16 mouse cellular contexts compared by ENCODE assay signal in the genomic region with DNA sequence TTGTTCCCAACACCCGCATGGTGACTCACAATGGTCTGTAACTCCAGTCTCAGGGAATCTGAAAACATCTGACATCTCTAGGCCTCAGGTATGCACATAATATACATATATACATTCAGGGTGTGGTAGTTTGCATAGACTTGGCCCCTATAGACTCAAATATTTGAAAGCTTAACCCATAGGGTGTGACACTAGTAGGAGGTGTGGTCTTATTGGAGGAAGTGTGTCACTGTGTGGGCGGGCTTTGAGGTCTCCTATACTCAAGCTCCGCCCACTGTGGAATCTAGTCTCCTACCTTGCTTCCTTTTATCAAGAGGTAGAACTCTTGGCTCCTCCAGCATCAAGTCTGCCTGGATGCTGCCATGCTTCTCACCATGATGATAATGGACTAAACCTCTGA.
"Had no signal": no experiment of that assay in that cellular context is flagged by ENCODE, and none has a peak within 500 bp of the region (broad histone marks: within the 10 kb centered on the region; RNA-seq: fewer than 3 reads in every experiment).

No protein-coding gene starts in this region.

- H3K36me3 ChIP-seq: kidney, embryonic 15.5 days; limb, embryonic 10.5 days; midbrain, embryonic 15.5 days; neural tube, embryonic 13.5 days had no signal

- H3K9me3 ChIP-seq: kidney, embryonic 15.5 days; limb, embryonic 10.5 days; midbrain, embryonic 15.5 days; neural tube, embryonic 13.5 days had no signal

- H3K4me3 ChIP-seq: kidney, embryonic 15.5 days; limb, embryonic 10.5 days; megakaryocyte, embryonic 14.5 days; midbrain, embryonic 15.5 days; neural tube, embryonic 13.5 days had no signal

- H3K9ac ChIP-seq: kidney, embryonic 15.5 days; lung, embryonic 14.5 days; midbrain, embryonic 15.5 days; neural tube, embryonic 13.5 days had no signal

- H3K27ac ChIP-seq: kidney, embryonic 15.5 days; limb, embryonic 10.5 days; macrophage; midbrain, embryonic 15.5 days; neural tube, embryonic 13.5 days had no signal

- ATAC-seq: inflammation-experienced regulatory T-cells, adult 6 months; midbrain, embryonic 15.5 days had no signal

- DNase-seq: kidney, adult 2 months; kidney, postnatal 36 days; lung, embryonic 14.5 days; lung, postnatal 10 days; right cerebral cortex, postnatal 14 days; thymus, adult 18-20 months; thymus, postnatal 14 days had no signal

- H3K27me3 ChIP-seq: kidney, embryonic 15.5 days; megakaryocyte, embryonic 14.5 days; midbrain, embryonic 15.5 days; neural tube, embryonic 13.5 days had no signal

- H3K4me1 ChIP-seq: kidney, embryonic 15.5 days; limb, embryonic 10.5 days; megakaryocyte, embryonic 14.5 days; midbrain, embryonic 15.5 days; neural tube, embryonic 13.5 days had no signal

- H3K4me2 ChIP-seq: kidney, embryonic 15.5 days; liver, embryonic 11.5 days; lung, embryonic 14.5 days; midbrain, embryonic 11.5 days; midbrain, embryonic 15.5 days; neural tube, embryonic 13.5 days had no signal
